Mouse (Mus musculus): ENCODE measurements around the gene Pdcd1lg2. TPM values are rescaled to one million over a fixed set of nuclear protein-coding genes. Genes with fewer than 3 reads are reported as not detected.

Pdcd1lg2 gene
- polyA plus RNA-seq, 1 experiment from 2014 or later = 0.05 TPM

GRCm38 (mm10) chr19:29484537-29484936, 73.8 kb downstream of the Pdcd1lg2 start:
- H3K4me2 ChIP-seq (replicated peaks; ENCODE audit: low read depth) = no peak overlapping the region

GRCm38 (mm10) chr19:29485257-29485948, 74.7 kb downstream of the Pdcd1lg2 start:
- WGBS = 80% methylated on average over 3 of the region's 3 CpGs
- Histone ChIP-seq H3K9me3 (ENCODE audit: control insufficient read depth, low read length) (no peaks in the 10 kb centered on the region), H3K27ac (replicated peaks) (no peak overlapping the region), H3K4me2 (replicated peaks; ENCODE audit: low read depth) (no peak overlapping the region), H3K9ac (ENCODE audit: low read length) (no peak overlapping the region), H3K4me3 (ENCODE audit: low read depth, low read length) (no peak overlapping the region), H3K36me3 (ENCODE audit: control insufficient read depth, insufficient read depth, low read length) (no peaks in the 10 kb centered on the region), H3K4me1 (replicated peaks; ENCODE audit: control insufficient read depth, insufficient read depth) (no peaks in the 10 kb centered on the region), H3K27me3 (ENCODE audit: control insufficient read depth, insufficient read depth, low read length) (no peaks in the 10 kb centered on the region)
- TF ChIP-seq EP300 (optimal IDR thresholded peaks at IDR 0.05) = no peak
- DNase-seq (ENCODE audit: low spot score) (no peak), ATAC-seq (ENCODE audit: low FRiP score, low TSS enrichment) (no peak)

More at GRCm38 (mm10) chr19:29484537-29484936, 73.8 kb downstream of the Pdcd1lg2 start:
- H3K9ac ChIP-seq (ENCODE audit: low read length) = no peak overlapping the region
- no peak for ATAC-seq (ENCODE audit: low FRiP score, low TSS enrichment)
- no peaks in the 10 kb centered on the region for H3K36me3 ChIP-seq (ENCODE audit: control insufficient read depth, insufficient read depth, low read length)
- TF ChIP-seq EP300 (optimal IDR thresholded peaks at IDR 0.05) = no peak
- no peak for TF ChIP-seq CTCF (IDR thresholded peaks at IDR 0.05; ENCODE audit: low read depth)
- 55% methylated on average over 2 of the region's 2 CpGs for WGBS
- DNase-seq (ENCODE audit: low spot score) = no peak
- H3K4me1 ChIP-seq (replicated peaks; ENCODE audit: control insufficient read depth, insufficient read depth) = no peaks in the 10 kb centered on the region
- H3K27ac ChIP-seq (replicated peaks) = no peak overlapping the region
- H3K27me3 ChIP-seq (ENCODE audit: control insufficient read depth, insufficient read depth, low read length) = no peaks in the 10 kb centered on the region
- no peak overlapping the region for H3K4me3 ChIP-seq (ENCODE audit: low read depth, low read length)
- no peaks in the 10 kb centered on the region for H3K9me3 ChIP-seq (ENCODE audit: control insufficient read depth, low read length)

- Histone ChIP-seq H3K27me3 (ENCODE audit: control insufficient read depth, insufficient read depth, low read length) (no peaks in the 10 kb centered on the region), H3K4me2 (replicated peaks; ENCODE audit: low read depth) (no peak overlapping the region), H3K4me3 (ENCODE audit: low read depth, low read length) (no peak overlapping the region), H3K9me3 (ENCODE audit: control insufficient read depth, low read length) (no peaks in the 10 kb centered on the region), H3K27ac (replicated peaks) (no peak overlapping the region), H3K4me1 (replicated peaks; ENCODE audit: control insufficient read depth, insufficient read depth) (no peaks in the 10 kb centered on the region), H3K9ac (ENCODE audit: low read length) (no peak overlapping the region), H3K36me3 (ENCODE audit: control insufficient read depth, insufficient read depth, low read length) (no peaks in the 10 kb centered on the region)
- no peak for ATAC-seq (ENCODE audit: low FRiP score, low TSS enrichment)
- 80% methylated on average over 7 of the region's 7 CpGs for WGBS
- DNase-seq (ENCODE audit: low spot score) = no peak
- TF ChIP-seq CTCF (IDR thresholded peaks at IDR 0.05; ENCODE audit: low read depth) (no peak), EP300 (optimal IDR thresholded peaks at IDR 0.05) (no peak)
Observed at GRCm38 (mm10) chr19:29486545-29487206, 76.0 kb downstream of the Pdcd1lg2 start.

GRCm38 (mm10) chr19:29487326-29488072, 76.8 kb downstream of the Pdcd1lg2 start:
- H3K9me3 ChIP-seq (ENCODE audit: control insufficient read depth, low read length) = no peaks in the 10 kb centered on the region
- DNase-seq (ENCODE audit: low spot score) = no peak
- no peak for TF ChIP-seq EP300 (optimal IDR thresholded peaks at IDR 0.05)
- TF ChIP-seq CTCF (IDR thresholded peaks at IDR 0.05; ENCODE audit: low read depth) = no peak
- H3K27me3 ChIP-seq (ENCODE audit: control insufficient read depth, insufficient read depth, low read length) = no peaks in the 10 kb centered on the region
- H3K36me3 ChIP-seq (ENCODE audit: control insufficient read depth, insufficient read depth, low read length) = no peaks in the 10 kb centered on the region
- ATAC-seq (ENCODE audit: low FRiP score, low TSS enrichment) = no peak
- H3K4me1 ChIP-seq (replicated peaks; ENCODE audit: control insufficient read depth, insufficient read depth) = no peaks in the 10 kb centered on the region
- no peak overlapping the region for H3K4me3 ChIP-seq (ENCODE audit: low read depth, low read length)
- no peak overlapping the region for H3K27ac ChIP-seq (replicated peaks)
- H3K9ac ChIP-seq (ENCODE audit: low read length) = no peak overlapping the region
- 81% methylated on average over 14 of the region's 14 CpGs for WGBS
- no peak overlapping the region for H3K4me2 ChIP-seq (replicated peaks; ENCODE audit: low read depth)

- no peak for ATAC-seq (ENCODE audit: low FRiP score, low TSS enrichment)
- TF ChIP-seq EP300 (optimal IDR thresholded peaks at IDR 0.05) = no peak
- TF ChIP-seq CTCF (IDR thresholded peaks at IDR 0.05; ENCODE audit: low read depth) = no peak
Observed at GRCm38 (mm10) chr19:29488073-29488390, 77.3 kb downstream of the Pdcd1lg2 start.

GRCm38 (mm10) chr19:29488420-29488819, 77.7 kb downstream of the Pdcd1lg2 start:
- no peak for TF ChIP-seq EP300 (optimal IDR thresholded peaks at IDR 0.05)
- Histone ChIP-seq H3K4me2 (replicated peaks; ENCODE audit: low read depth) (no peak overlapping the region), H3K9me3 (ENCODE audit: control insufficient read depth, low read length) (no peaks in the 10 kb centered on the region), H3K27me3 (ENCODE audit: control insufficient read depth, insufficient read depth, low read length) (no peaks in the 10 kb centered on the region), H3K4me1 (replicated peaks; ENCODE audit: control insufficient read depth, insufficient read depth) (no peaks in the 10 kb centered on the region), H3K4me3 (ENCODE audit: low read depth, low read length) (no peak overlapping the region), H3K27ac (replicated peaks) (no peak overlapping the region), H3K36me3 (ENCODE audit: control insufficient read depth, insufficient read depth, low read length) (no peaks in the 10 kb centered on the region), H3K9ac (ENCODE audit: low read length) (no peak overlapping the region)
- 46% methylated on average over 10 of the region's 10 CpGs for WGBS
- DNase-seq (ENCODE audit: low spot score) (no peak), ATAC-seq (ENCODE audit: low FRiP score, low TSS enrichment) (no peak)

More at GRCm38 (mm10) chr19:29488073-29488390, 77.3 kb downstream of the Pdcd1lg2 start:
- Histone ChIP-seq H3K27ac (replicated peaks) (no peak overlapping the region), H3K36me3 (ENCODE audit: control insufficient read depth, insufficient read depth, low read length) (no peaks in the 10 kb centered on the region), H3K4me1 (replicated peaks; ENCODE audit: control insufficient read depth, insufficient read depth) (no peaks in the 10 kb centered on the region), H3K4me3 (ENCODE audit: low read depth, low read length) (no peak overlapping the region), H3K4me2 (replicated peaks; ENCODE audit: low read depth) (no peak overlapping the region), H3K9ac (ENCODE audit: low read length) (no peak overlapping the region), H3K27me3 (ENCODE audit: control insufficient read depth, insufficient read depth, low read length) (no peaks in the 10 kb centered on the region), H3K9me3 (ENCODE audit: control insufficient read depth, low read length) (no peaks in the 10 kb centered on the region)
- DNase-seq (ENCODE audit: low spot score) = no peak
- WGBS = 50% methylated on average over 6 of the region's 6 CpGs

Measured in stomach, postnatal 0 days (tissue).